Mouse (Mus musculus): Measurements from ENCODE around the gene Fgfr2.

- TF ChIP-seq POLR2A (IDR thresholded peaks at IDR 0.05; ENCODE audit: low read depth, low read length) (no peak), CTCF (IDR thresholded peaks at IDR 0.05; ENCODE audit: borderline replicate concordance, insufficient read depth, low read length) (no peak)
These were observed 2960.4 kb downstream of the Fgfr2 start for GRCm38 (mm10) chr7:130162718-130163117.
